Mouse (Mus musculus) forebrain, embryonic 16.5 days (tissue): ENCODE data around the gene Hadhb. TPM values are rescaled to one million over a fixed set of nuclear protein-coding genes. Genes with fewer than 3 reads are reported as not detected.
A peak's percentile ranks its signal among the peaks of the same experiment; 100 is the strongest.

Experiments used
- ATAC-seq: fragments of 200-750 bp; cut with Nextera tagmentation; 2 replicates; pipeline ENCODE4 v1.8.0; 2017; ENCODE audit warnings: mild to moderate bottlenecking, moderate library complexity
- H3K27ac ChIP-seq: fragments of 300-500 bp; sonication (generic); 2 replicates; pipeline ENCODE4 v1.5.1; 2014; ENCODE audit warnings: low read length, control low read depth
- H3K27me3 ChIP-seq: fragments of 300-500 bp; sonication (generic); replicated peaks from 2 replicates; pipeline ENCODE4 v1.6.1; 2014; ENCODE audit warnings: low read length; ENCODE audit not compliant: control insufficient read depth, insufficient read depth
- H3K36me3 ChIP-seq: fragments of 300-500 bp; sonication (generic); 2 replicates; pipeline ENCODE4 v1.6.1; 2014; ENCODE audit not compliant: control insufficient read depth, insufficient read depth
- H3K4me1 ChIP-seq: fragments of 300-500 bp; sonication (generic); replicated peaks from 2 replicates; pipeline ENCODE4 v1.6.1; 2014; ENCODE audit warnings: low read length; ENCODE audit not compliant: control insufficient read depth, insufficient read depth
- H3K4me2 ChIP-seq: fragments of 300-500 bp; sonication (generic); 2 replicates; pipeline ENCODE4 v1.6.1; 2014; ENCODE audit warnings: mild to moderate bottlenecking, low read length, control low read depth
- H3K4me3 ChIP-seq: fragments of 300-500 bp; sonication (generic); replicated peaks from 2 replicates; pipeline ENCODE4 v1.5.1; 2014; ENCODE audit warnings: mild to moderate bottlenecking, low read length, control low read depth
- H3K9ac ChIP-seq: fragments of 300-500 bp; sonication (generic); replicated peaks from 2 replicates; pipeline ENCODE4 v1.6.1; 2014; ENCODE audit warnings: low read depth, low read length, control low read depth
- H3K9me3 ChIP-seq: fragments of 300-500 bp; sonication (generic); 2 replicates; pipeline ENCODE4 v1.6.1; 2016; ENCODE audit warnings: low read length; ENCODE audit not compliant: control insufficient read depth
- WGBS: fragments of 180-500 bp; shearing (Covaris S2); extraction: QIAGEN DNeasy Blood & Tissue Kit; methylation state at CpG from one replicate; pipeline ENCODE4 v1.1.7; 2014; 5-methylcytosine and 5-hydroxymethylcytosine counted together
- polyA plus RNA-seq: library from polyadenylated mRNA; unstranded; fragments of >200 nt; fragmentation: Nextera tagmentation; extraction: Ambion mirVana; gene quantifications from 2 replicates; pipeline ENCODE4 v1.2.1, GENCODE M21; 2015

The Hadhb gene
- polyA plus RNA-seq, 1 experiment from 2014 or later: 66.5 TPM

DNA sequence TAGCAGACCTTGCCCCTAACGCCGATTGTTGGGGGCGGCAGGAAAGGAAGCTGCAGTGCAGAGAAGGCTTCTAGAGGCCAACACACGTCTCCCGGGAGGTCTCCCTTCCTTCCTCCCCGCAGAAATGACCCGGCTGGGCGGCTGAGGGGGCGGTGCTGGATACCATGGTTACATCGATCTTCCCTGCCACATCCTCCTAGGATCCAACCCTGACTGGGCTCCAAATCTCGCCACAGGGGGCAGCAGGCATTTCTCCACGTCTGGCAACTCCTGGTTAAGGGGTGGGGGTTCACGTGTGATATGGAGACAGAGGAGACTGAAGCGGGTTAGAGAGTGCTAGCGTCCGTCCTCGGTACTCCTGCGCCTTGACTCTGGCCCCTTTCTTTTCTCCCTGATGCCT is 43.9 kb upstream of the Hadhb start:
- Histone ChIP-seq H3K27ac (no peak overlapping the region), H3K4me3 (no peak overlapping the region), H3K36me3 (peaks cover 2% of the 10 kb centered on the region; the same call in 1 of the 2 replicates), H3K27me3 (no peaks in the 10 kb centered on the region), H3K4me1 (peaks cover 50% of the 10 kb centered on the region), H3K4me2 (peak overlapping the region; percentile 24), H3K9ac (peak overlapping the region; percentile 22; the same call in 1 of the 2 replicates), H3K9me3 (no peaks in the 10 kb centered on the region)
- ATAC-seq: peak; percentile 8; the same call in 1 of the 2 replicates
- 10% methylated on average over 18 of the region's 18 CpGs for WGBS

DNA sequence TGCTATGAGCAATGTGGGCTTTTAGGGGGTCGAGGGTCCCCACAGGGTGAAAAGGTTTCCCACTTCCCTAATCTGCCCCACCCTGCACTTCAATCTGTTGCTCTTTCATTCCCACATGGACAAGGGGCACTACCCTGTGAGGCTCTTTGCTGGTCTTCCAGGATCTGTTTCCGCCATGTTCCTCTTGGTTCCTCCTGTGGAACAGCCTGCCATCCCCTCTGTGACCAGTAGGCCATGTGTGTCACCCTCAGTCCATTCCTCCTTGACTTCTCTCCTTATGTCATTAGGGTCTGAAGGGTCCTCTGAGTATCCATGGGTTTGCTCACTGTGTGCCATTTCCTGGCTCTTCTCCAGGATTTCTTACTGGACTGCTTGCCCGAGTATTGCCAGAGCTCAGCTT is 43.3 kb upstream of the Hadhb start:
- H3K27me3 ChIP-seq: no peaks in the 10 kb centered on the region
- no peak overlapping the region for H3K4me2 ChIP-seq
- peaks cover 5% of the 10 kb centered on the region for H3K36me3 ChIP-seq
- 68% methylated on average over 3 of the region's 3 CpGs for whole genome bisulfite sequencing
- H3K4me1 ChIP-seq: peaks cover 43% of the 10 kb centered on the region
- no peak overlapping the region for H3K27ac ChIP-seq
- H3K9ac ChIP-seq: no peak overlapping the region
- no peaks in the 10 kb centered on the region for H3K9me3 ChIP-seq
- no peak for ATAC-seq
- H3K4me3 ChIP-seq: no peak overlapping the region

DNA sequence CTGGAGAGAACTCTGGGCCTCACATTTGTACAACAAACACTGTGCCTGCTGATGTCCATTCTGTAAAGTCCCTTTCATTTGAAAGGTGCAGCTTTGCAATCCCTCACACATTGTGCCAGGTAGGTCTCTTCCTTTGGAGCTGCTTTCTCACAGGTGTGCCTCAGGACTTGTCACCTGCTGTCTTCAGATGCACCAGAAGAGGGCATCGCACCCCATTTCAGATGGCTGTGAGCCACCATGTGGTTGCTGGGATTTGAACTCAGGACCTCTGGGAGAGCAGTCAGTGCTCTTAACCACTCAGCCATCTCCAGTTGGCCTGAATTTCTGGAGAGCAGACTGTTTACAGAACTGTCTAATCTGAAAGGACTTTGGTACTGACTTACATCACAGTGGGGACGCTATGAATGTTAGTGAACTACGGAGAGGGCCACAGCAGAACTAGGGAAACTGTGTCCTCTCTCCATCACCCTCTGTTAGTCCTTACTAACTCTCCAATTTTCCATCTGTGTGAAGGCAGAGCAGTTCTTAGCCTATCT is 42.4 kb upstream of the Hadhb start:
- no peak overlapping the region for H3K4me2 ChIP-seq
- no peak overlapping the region for H3K9ac ChIP-seq
- H3K9me3 ChIP-seq: no peaks in the 10 kb centered on the region
- 90% methylated on average over 3 of the region's 3 CpGs for WGBS
- H3K4me1 ChIP-seq: peaks cover 35% of the 10 kb centered on the region
- peaks cover 5% of the 10 kb centered on the region for H3K36me3 ChIP-seq
- no peak overlapping the region for H3K4me3 ChIP-seq
- no peaks in the 10 kb centered on the region for H3K27me3 ChIP-seq
- no peak overlapping the region for H3K27ac ChIP-seq
- no peak for ATAC-seq

DNA sequence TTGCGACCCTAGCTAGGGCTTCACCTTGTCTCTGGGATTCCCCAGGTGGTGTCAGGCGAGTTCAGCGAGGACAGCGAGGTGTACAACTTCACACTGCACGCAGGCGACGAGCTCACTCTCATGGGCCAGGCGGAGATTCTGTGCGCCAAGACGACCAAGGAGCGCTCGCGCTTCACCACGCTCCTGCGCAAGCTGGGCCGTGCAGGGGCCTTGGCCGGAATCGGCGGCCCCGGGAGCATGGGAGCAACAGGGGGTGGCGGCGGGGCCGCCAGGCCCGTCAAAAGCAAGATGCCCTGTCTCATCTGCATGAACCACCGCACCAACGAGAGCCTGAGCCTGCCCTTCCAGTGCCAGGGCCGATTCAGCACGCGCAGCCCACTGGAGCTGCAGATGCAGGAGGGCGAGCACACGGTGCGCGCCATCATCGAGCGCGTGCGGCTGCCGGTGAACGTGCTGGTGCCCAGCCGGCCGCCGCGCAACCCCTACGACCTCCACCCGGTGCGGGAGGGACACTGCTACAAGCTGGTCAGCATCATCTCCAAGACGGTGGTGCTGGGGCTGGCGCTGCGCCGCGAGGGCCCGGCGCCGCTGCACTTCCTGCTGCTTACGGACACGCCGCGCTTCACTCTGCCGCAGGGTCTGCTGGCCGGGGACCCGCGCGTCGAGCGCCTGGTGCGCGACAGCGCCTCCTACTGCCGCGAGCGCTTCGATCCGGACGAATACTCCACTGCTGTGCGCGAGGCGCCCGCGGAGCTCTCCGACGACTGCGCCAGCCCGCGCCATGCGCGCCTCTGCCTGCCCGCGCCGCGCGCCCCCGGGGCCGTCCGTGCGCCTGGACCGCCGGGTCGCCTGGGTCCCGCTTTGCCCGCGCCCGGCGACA is 40.9 kb upstream of the Hadhb start:
- peak; percentile 89 for ATAC-seq
- Histone ChIP-seq H3K27ac (no peak overlapping the region), H3K4me1 (peaks cover 28% of the 10 kb centered on the region), H3K27me3 (no peaks in the 10 kb centered on the region), H3K9ac (peak overlapping the region; percentile 68), H3K9me3 (no peaks in the 10 kb centered on the region), H3K4me3 (peak overlapping the region; percentile 56), H3K4me2 (peak overlapping the region; percentile 85), H3K36me3 (peaks cover 16% of the 10 kb centered on the region)
- 5% methylated on average over 95 of the region's 103 CpGs for WGBS

DNA sequence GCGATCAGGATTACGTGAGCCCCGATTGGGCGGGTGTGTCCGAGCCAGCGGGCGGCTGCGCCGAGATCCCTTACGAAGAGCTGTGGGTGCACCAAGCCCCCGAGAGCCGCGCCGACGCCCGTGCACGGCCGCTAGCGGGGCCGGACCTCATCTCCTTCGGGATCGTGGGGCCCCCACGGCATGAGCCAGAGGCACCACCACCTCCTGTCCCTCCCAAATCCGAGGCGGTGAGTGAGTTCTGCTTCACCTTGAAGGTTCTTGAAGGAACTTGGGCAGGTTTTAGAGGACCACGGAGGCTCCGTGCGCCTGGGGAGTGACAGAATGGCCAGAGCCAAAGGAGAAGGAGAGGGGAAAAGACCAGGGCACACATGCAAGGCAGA is 40.3 kb upstream of the Hadhb start:
- Histone ChIP-seq H3K4me1 (peaks cover 27% of the 10 kb centered on the region), H3K4me3 (peak overlapping the region; percentile 56), H3K36me3 (peaks cover 21% of the 10 kb centered on the region), H3K27me3 (no peaks in the 10 kb centered on the region), H3K27ac (no peak overlapping the region), H3K9ac (peak overlapping the region; percentile 68), H3K4me2 (peak overlapping the region; percentile 85), H3K9me3 (no peaks in the 10 kb centered on the region)
- peak; percentile 45 for ATAC-seq
- whole genome bisulfite sequencing: 6% methylated on average over 28 of the region's 28 CpGs

DNA sequence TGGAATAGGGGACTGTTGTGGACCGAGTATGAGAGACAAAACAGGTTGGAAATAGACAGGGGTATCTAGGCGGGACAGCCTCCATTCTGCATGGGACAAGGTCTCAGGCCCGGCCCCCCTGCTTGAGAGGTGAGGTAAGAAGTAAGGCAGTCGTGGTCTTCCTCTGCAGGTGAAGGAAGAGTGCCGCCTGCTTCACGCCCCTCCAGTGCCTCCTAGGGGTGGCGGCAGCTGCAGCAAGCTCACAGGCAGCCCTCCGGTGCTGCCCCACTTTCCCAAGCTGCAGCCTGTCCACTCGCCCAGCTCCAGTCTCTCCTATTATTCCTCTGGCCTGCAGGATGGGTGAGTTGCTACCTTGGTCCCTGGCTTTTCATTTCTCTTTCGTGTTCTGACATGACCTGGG is 39.3 kb upstream of the Hadhb start:
- Histone ChIP-seq H3K4me1 (peaks cover 17% of the 10 kb centered on the region), H3K9me3 (no peaks in the 10 kb centered on the region), H3K27me3 (no peaks in the 10 kb centered on the region), H3K9ac (no peak overlapping the region), H3K4me3 (no peak overlapping the region), H3K4me2 (no peak overlapping the region), H3K36me3 (peaks cover 26% of the 10 kb centered on the region), H3K27ac (no peak overlapping the region)
- ATAC-seq: no peak
- WGBS: 38% methylated on average over 10 of the region's 10 CpGs

DNA sequence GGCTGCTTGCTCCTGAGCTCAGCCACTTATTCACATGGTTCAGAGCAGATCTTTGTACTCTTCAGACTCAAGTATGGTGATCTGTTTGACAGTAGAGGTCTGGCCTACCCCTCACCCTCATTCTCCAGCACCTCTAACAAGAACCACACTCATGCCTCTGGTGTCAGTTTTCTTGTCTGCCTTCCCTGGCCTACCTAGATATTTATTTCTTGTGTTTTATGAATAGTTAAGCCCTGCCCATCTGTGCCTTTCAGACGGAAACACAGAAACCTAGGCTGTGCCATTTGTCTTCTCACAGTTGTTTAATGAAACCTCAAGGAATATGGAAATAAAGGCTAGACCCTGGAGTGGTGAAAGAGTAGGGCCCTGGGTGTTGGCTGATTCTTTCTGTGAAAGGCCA is 37.0 kb upstream of the Hadhb start:
- Histone ChIP-seq H3K36me3 (peaks cover 43% of the 10 kb centered on the region), H3K4me2 (no peak overlapping the region), H3K9ac (no peak overlapping the region), H3K27ac (no peak overlapping the region), H3K27me3 (no peaks in the 10 kb centered on the region), H3K4me3 (no peak overlapping the region), H3K4me1 (peaks cover 9% of the 10 kb centered on the region), H3K9me3 (no peaks in the 10 kb centered on the region)
- 84% methylated on average over 1 of the region's 1 CpGs for WGBS
- no peak for ATAC-seq

DNA sequence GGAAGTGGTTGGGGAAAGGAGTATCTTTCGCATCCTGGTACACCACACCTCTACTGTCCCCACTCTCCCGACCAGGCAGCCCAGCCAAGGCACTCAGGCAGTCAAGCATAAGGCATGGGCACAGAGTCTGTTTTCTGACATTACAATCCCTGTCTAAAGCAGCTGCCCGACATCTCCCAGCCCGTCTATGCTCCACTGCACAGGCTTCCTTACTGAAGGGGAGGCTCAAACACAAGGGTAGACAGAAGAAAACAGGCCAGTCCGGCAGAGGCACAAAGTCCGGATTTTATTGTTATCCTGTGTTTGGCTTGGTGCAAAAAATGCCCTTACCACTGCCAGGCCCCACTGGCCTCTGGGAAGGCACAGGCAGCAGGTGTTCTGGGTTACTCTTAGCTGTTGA is 35.9 kb upstream of the Hadhb start:
- H3K36me3 ChIP-seq: peaks cover 47% of the 10 kb centered on the region
- ATAC-seq: no peak
- no peaks in the 10 kb centered on the region for H3K27me3 ChIP-seq

DNA sequence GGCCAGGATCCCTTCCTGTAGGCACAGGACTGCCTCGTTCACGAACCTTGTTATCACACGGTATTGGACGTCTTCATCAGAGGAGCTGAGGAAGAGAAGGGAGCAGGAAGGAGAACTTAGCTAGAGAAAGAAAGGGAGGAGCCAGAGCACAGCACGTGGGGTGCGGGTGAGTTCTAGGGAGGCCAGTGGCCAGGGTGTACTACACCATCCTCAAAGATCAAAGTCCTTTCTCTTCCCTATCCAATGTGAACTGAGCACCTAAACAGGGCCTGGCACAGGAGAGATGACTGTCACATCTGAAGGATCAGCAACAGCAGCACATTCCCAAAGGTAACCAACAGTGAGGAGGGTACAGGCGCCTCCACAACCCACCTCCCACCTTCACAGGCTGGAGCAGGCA is 34.9 kb upstream of the Hadhb start:
- Histone ChIP-seq H3K9ac (no peak overlapping the region), H3K36me3 (peaks cover 53% of the 10 kb centered on the region), H3K27ac (no peak overlapping the region), H3K27me3 (no peaks in the 10 kb centered on the region), H3K4me1 (no peaks in the 10 kb centered on the region), H3K4me2 (no peak overlapping the region), H3K4me3 (no peak overlapping the region), H3K9me3 (no peaks in the 10 kb centered on the region)
- ATAC-seq: no peak
- WGBS: 82% methylated on average over 7 of the region's 7 CpGs

More for the DNA sequence above, 35.9 kb upstream of the Hadhb start:
- Histone ChIP-seq H3K27ac (no peak overlapping the region), H3K9me3 (no peaks in the 10 kb centered on the region), H3K4me2 (no peak overlapping the region), H3K9ac (no peak overlapping the region), H3K4me1 (peaks cover 6% of the 10 kb centered on the region), H3K4me3 (no peak overlapping the region)
- WGBS: 82% methylated on average over 6 of the region's 6 CpGs
